Mouse (Mus musculus) brown adipose tissue, adult 24 weeks (tissue): Measurements from ENCODE around the gene Pvr. TPM values are rescaled to one million over a fixed set of nuclear protein-coding genes. Genes with fewer than 3 reads are reported as not detected.

ENCODE experiments used
- H3K27ac ChIP-seq: fragments of 200-500 bp; replicated peaks from 2 replicates; pipeline ENCODE4 v1.5.1; 2012; ENCODE audit warnings: low read depth, mild to moderate bottlenecking, low read length
- H3K4me1 ChIP-seq: fragments of 200-500 bp; 2 replicates; pipeline ENCODE4 v1.6.1; 2012; ENCODE audit warnings: low read length, mixed read lengths; ENCODE audit not compliant: control insufficient read depth, insufficient read depth, insufficient read length
- H3K4me3 ChIP-seq: fragments of 200-500 bp; 2 replicates; pipeline ENCODE4 v1.5.1; 2012; ENCODE audit warnings: low read depth, mild to moderate bottlenecking, low read length, moderate library complexity; ENCODE audit not compliant: insufficient read depth
- polyA plus RNA-seq: library from polyadenylated mRNA; stranded (reverse); fragments of >200 nt; gene quantifications from 2 replicates; pipeline ENCODE4 v1.2.4, GENCODE M21; 2012; ENCODE audit not compliant: missing spikeins, insufficient read depth, insufficient read length

Pvr gene
- polyA plus RNA-seq = 7.3 and 9.2 TPM in 2 replicates

- H3K4me1 ChIP-seq = no peaks in the 10 kb centered on the region
- peak within 1 kb of the TSS; percentile 77 for H3K27ac ChIP-seq
- peak within 1 kb of the TSS; percentile 85 for H3K4me3 ChIP-seq
Measured at GRCm38 (mm10) chr7:19920506-19921261, at the start of gene Pvr. TSS of gene Pvr (minus strand) at chr7:19921160.

- Histone ChIP-seq H3K27ac (no peak overlapping the region), H3K4me3 (no peak overlapping the region), H3K4me1 (no peaks in the 10 kb centered on the region)
Measured at GRCm38 (mm10) chr7:19970196-19970595, 49.2 kb upstream of the Pvr start.

GRCm38 (mm10) chr7:19969541-19970090, 48.7 kb upstream of the Pvr start:
- Histone ChIP-seq H3K4me3 (no peak overlapping the region), H3K4me1 (no peaks in the 10 kb centered on the region), H3K27ac (no peak overlapping the region)

- Histone ChIP-seq H3K4me3 (no peak overlapping the region), H3K27ac (no peak overlapping the region), H3K4me1 (no peaks in the 10 kb centered on the region)
Measured at GRCm38 (mm10) chr7:19969106-19969505, 48.1 kb upstream of the Pvr start.

GRCm38 (mm10) chr7:19964985-19965579, 44.1 kb upstream of the Pvr start, which contains the start of gene Ceacam20:
TSS of gene Ceacam20 (plus strand) at chr7:19965412.
- Histone ChIP-seq H3K4me3 (no peak within 1 kb of the TSS), H3K27ac (no peak within 1 kb of the TSS), H3K4me1 (no peaks in the 10 kb centered on the region)

GRCm38 (mm10) chr7:19962423-19962822, 41.5 kb upstream of the Pvr start:
- Histone ChIP-seq H3K4me1 (no peaks in the 10 kb centered on the region), H3K4me3 (no peak overlapping the region), H3K27ac (no peak overlapping the region)

GRCm38 (mm10) chr7:19956341-19956781, 35.4 kb upstream of the Pvr start:
- H3K27ac ChIP-seq = no peak overlapping the region
- H3K4me3 ChIP-seq = no peak overlapping the region

GRCm38 (mm10) chr7:19955861-19956260, 34.9 kb upstream of the Pvr start:
- Histone ChIP-seq H3K4me1 (no peaks in the 10 kb centered on the region), H3K4me3 (no peak overlapping the region), H3K27ac (no peak overlapping the region)

More at GRCm38 (mm10) chr7:19956341-19956781, 35.4 kb upstream of the Pvr start:
- no peaks in the 10 kb centered on the region for H3K4me1 ChIP-seq

GRCm38 (mm10) chr7:19953054-19953453, 32.1 kb upstream of the Pvr start:
- Histone ChIP-seq H3K4me1 (no peaks in the 10 kb centered on the region), H3K4me3 (no peak overlapping the region), H3K27ac (no peak overlapping the region)

- H3K27ac ChIP-seq = no peak overlapping the region
- no peak overlapping the region for H3K4me3 ChIP-seq
- H3K4me1 ChIP-seq = no peaks in the 10 kb centered on the region
Measured at GRCm38 (mm10) chr7:19952320-19952986, 31.5 kb upstream of the Pvr start.

GRCm38 (mm10) chr7:19950589-19950988, 29.6 kb upstream of the Pvr start, which contains the start of gene Igsf23:
TSS of gene Igsf23 (minus strand) at chr7:19950756.
- Histone ChIP-seq H3K4me3 (no peak within 1 kb of the TSS), H3K27ac (no peak within 1 kb of the TSS), H3K4me1 (no peaks in the 10 kb centered on the region)

GRCm38 (mm10) chr7:19949996-19950395, 29.0 kb upstream of the Pvr start:
- Histone ChIP-seq H3K4me3 (no peak overlapping the region), H3K27ac (no peak overlapping the region), H3K4me1 (no peaks in the 10 kb centered on the region)

- H3K27ac ChIP-seq = no peak overlapping the region
- H3K4me3 ChIP-seq = no peak overlapping the region
- no peaks in the 10 kb centered on the region; the same call in 1 of the 2 replicates for H3K4me1 ChIP-seq
Measured at GRCm38 (mm10) chr7:19948956-19949355, 28.0 kb upstream of the Pvr start.

GRCm38 (mm10) chr7:19945821-19946515, 25.0 kb upstream of the Pvr start:
- no peaks in the 10 kb centered on the region; the same call in 1 of the 2 replicates for H3K4me1 ChIP-seq
- H3K4me3 ChIP-seq = no peak overlapping the region
- H3K27ac ChIP-seq = no peak overlapping the region
